Mouse (Mus musculus) A20 (cell line): ENCODE results near the gene Taok2.
"Not testable (repeated sequence)": the region's sequence is repeated elsewhere in the genome, so short reads cannot be mapped to it uniquely, and the experiment has no call there.

Experiments
- DNase-seq: peaks from one replicate; pipeline ENCODE4 v3.0.0-alpha.2; 2011; ENCODE audit warnings: low read depth, low spot score

The Taok2 gene

DNA sequence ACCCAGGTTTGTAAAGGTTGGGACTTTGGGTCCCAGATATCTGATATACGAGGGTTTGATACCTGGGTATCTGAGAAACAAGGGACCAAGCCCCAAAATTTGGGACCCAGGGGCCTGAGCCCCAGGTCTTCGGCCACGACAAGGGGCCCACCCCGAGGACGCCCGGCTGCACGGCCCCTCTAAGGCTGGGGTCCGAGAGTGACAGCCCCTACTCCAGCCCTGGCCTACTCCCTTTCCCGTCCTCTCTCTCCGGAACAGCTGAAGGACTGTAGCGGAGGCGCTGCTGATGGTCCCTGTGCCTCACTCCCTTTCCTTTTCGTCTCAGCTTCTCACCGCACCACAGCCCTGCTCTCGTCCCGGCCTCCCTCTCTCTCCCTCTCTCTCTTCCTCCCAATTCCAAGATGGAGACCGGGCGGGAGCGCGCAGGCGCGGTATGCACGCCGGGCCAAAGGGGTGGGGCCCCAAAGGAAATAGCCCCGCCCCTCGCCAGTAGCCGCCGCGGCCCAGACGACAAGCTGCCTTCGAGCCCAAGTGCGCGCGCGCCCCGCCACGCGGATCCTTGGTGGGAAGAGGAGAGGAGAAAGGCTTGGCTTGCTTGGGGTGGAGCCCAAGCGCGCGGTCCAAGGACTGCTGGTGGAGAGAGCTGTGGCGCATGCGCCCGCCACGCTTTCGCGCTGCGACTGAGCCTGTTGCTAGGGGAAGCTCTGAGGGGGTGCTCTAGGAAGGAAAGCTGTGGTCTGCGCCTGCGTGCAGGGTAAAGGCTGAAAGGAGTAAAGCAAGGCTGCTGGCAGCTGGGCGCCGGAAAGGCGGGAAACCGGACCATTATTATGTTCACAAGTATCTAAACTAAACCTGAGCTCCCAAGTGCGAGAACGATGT lies at the start of gene Taok2:
TSS of gene Taok2 (minus strand) at position 418 of the 879 bp plus-strand sequence.
- DNase-seq, result peak; percentile 98

DNA sequence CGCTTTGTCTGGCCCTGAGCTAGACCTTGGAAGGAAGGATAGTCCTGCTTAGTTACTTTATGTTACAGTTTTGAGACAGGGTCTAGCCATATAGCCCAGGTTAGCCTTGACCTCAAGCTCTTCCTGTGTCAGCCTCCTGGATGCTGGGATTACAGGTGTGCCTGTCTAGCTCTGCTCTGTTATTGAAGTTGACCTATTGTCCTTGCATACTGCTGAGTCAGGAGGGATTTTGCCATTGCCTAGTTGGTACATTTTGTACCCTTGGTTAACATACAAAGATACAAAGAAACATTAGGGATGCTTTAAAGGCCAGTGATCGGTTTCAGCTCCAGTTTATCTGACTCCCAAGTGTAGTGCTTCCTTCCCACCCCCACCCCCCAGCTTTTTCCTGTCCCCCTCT lies 48.1 kb upstream of the Taok2 start:
- no peak for DNase-seq

DNA sequence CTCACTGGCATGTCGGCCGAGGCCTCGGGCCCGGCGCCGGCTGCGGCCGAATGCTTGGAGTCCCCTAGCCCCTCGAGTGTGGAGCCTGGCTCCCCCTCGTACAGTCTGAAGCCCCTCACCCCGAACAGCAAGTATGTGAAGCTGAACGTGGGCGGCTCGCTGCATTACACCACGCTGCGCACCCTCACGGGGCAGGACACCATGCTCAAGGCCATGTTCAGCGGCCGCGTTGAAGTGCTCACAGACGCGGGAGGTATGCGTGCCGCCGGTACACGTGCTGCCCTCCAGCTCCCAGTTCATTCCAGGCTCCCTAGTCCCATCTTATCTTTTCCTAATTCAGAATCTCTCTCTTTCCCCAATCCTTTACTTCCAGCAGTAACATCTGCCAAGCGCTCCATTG lies 44.5 kb upstream of the Taok2 start:
- no peak for DNase-seq

DNA sequence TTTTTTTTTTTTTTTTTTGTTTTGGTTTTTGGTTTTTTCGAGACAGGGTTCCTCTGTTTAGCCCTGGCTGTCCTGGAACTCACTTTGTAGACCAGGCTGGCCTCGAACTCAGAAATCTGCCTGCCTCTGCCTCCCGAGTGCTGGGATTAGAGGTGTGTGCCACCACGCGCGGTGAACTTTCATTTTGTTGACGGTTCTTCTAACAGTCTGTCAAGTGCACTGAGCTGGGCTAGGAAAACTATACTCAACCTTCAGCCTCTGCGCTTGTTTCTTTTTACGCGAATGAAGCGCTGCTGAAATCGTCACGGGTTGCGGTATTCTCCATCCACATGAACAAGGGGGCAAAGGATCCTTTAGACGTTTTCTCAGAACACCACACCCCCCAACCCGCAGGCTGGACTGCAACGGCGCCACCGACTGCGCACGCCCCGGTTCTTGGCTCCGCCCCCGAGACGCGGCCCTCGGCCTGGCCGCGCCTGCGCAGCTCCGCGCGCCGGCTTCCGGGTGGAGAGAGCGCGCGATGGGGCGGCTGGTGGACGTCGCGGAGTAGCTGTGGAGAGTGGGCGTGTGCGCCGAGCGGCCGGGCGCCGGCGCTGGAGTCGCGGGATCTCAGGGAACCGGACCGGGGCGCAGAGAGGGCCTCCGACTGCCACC lies 44.0 kb upstream of the Taok2 start, which contains the start of gene Kctd13:
TSS of gene Kctd13 (plus strand) at position 496 of the 654 bp plus-strand sequence.
- DNase-seq, result peak; percentile 95

DNA sequence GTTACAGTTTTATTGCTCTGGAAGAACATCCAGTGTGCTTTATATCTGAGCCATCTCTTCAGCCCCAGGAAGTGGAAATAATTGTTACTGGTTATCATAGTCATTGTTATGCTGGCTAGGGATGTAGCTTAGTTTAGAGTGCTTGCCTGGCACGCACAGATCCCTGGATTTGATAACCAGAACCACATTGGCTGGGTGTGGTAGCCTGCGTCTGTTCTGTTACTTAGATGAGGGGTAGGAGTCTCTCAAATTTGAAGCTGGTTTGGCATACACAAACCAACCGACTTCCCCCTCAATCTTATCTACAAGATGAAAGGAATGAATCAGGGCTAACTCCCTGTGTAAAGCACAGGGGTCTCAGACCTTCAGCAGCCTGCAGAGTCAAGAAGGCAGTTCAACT lies 41.8 kb upstream of the Taok2 start:
- DNase-seq, result no peak

DNA sequence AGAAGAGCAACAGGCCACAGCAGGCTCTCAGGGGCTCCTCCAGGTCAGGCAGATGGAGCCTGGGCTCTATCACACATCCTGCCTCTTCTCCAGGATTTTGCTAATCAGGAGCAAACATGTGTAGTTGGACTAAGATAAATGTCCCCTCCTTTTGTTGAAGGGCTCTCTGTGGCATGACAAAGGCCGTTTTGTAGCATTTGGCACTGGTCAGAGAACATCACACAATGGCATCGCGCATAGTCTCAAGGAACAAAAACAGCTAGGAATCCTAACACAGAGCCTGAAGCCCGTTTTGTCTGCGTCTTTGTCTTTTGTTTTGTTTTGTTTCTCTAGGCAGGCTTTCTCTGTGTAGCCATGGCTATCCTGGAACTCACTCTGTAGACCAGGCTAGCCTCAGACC lies 39.5 kb upstream of the Taok2 start:
- DNase-seq, result no peak

DNA sequence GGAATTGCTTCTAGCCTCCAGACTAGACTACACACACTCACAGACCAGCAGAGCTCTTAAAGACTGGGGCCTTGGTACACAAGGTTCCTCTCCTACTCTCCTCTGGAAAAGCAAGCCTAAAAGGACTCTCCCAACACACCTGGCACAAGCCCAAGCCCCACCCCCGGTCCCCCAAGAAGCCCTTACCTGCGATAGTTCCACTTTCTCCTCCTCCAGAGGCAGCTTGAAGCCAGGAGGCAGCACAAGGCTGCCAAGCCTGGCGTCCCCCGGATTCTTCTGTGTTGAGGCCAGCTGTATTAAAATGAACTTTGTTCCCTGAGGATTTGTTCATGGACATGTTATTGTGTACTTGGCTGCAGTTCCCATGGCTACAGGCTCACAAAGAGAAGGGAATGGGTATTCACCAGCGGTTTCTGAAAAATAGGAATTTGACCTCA lies 38.1 kb upstream of the Taok2 start, which contains the start of gene Tmem219:
TSS of gene Tmem219 (minus strand) at position 294 of the 437 bp plus-strand sequence.
- no peak for DNase-seq

DNA sequence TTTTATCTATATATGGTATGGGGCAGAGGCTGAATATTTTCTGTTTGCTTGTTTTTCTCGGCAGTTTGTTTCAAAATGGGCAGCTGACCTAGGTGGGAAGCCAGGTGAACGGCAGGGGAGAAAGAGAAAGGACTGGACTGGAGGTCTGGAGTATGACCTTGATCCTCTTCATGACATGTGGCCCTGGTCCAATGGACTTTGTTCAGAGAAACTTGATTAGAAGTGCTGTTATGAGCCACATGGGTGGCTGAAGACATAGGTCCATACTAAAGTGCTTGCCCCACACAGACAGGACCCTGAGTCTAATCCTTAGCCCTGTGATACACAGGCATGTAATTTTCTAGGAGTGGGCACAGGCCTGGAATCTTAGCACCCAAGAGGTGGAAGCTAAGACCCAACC lies 37.1 kb upstream of the Taok2 start:
- no peak for DNase-seq

DNA sequence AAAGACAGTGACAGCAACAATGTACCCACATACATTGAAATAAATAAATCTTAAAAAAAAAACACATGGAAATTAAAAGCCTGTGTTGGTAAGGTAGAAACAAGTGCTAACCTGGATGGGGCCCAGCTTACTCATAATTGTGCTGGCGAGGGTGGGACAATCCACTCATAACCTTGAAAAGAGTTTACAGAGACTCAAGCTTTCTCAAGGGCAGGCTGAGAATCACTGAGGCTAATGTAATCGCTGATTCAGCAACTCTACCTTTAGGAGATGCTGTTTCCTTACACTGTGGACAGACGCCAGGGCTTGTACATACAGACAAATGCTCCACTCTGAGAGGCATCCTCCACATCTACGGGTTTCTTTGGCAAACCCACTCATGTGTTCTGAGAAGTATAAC lies 35.5 kb upstream of the Taok2 start:
- DNase-seq, result no peak

DNA sequence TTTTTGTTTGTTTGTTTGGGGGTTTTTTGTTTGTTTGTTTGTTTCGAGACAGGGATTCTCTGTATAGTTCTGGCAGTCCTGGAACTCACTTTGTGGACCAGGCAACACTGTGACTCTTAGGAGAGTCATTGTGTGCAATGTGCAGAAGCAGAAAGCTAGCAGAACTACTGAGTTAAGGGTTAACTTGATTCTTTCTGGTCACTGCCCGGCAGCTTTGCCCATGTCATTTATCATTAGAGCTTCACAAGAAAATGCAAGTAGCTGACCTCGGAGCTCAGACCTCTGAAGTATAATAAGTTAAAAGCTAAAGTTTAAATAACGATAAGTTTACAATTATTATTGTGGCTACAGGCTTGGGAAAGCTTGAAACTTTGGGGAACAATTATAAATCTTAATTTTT lies 33.9 kb upstream of the Taok2 start:
- DNase-seq, result not testable (repeated sequence)

DNA sequence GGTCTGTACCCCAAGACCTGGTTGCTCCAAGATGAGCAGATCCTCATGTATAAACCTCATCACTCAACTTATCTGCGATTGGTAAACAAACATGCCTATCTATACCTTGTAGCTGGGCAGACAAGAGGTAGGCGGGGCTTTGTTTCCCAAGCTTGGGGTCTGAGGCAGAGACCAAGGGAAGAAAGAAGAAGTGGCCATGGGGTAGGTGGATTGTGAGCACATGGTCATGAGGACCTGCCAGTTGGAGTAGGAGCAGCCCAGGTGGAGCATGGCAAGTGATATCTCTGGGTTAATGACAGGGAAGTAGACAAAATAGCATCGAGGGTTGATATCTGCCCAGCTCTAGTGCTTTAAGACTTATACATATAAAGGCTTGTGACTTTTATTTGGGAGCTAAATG lies 30.3 kb upstream of the Taok2 start:
- no peak for DNase-seq

DNA sequence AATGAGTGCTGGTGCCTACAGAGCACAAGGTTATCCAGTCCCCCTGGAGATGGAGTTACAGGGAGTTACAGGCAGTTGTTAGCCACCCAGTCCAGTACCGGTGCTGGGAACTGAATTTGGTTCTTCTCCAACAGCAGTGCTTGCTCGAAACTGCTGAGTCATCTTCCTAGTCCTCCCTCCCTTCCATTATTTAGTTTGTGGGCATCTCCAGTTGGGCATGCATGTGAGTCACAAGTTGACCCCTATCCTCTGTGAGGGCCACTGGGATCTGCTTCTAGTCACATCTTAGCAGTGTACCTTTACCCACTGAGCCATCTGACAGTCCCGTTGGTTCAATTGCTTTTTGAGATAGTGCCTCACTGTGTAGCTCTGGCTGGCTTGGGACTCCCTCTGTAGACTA lies 21.1 kb upstream of the Taok2 start:
- DNase-seq, result no peak

DNA sequence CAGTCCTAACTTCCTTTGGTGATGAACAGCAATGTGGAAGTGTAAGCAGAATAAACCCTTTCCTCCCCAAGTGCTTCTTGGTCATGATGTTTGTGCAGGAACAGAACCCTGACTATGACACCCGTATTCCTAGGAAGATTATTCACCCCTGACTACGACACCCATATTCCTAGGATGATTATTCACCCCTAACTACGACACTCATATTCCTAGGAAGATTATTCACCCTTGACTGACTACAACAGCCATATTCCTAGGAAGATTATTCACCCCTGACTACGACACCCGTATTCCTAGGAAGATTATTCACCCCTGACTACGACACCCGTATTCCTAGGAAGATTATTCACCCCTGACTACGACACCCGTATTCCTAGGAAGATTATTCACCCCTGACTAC lies 15.3 kb upstream of the Taok2 start:
- not testable (repeated sequence) for DNase-seq

DNA sequence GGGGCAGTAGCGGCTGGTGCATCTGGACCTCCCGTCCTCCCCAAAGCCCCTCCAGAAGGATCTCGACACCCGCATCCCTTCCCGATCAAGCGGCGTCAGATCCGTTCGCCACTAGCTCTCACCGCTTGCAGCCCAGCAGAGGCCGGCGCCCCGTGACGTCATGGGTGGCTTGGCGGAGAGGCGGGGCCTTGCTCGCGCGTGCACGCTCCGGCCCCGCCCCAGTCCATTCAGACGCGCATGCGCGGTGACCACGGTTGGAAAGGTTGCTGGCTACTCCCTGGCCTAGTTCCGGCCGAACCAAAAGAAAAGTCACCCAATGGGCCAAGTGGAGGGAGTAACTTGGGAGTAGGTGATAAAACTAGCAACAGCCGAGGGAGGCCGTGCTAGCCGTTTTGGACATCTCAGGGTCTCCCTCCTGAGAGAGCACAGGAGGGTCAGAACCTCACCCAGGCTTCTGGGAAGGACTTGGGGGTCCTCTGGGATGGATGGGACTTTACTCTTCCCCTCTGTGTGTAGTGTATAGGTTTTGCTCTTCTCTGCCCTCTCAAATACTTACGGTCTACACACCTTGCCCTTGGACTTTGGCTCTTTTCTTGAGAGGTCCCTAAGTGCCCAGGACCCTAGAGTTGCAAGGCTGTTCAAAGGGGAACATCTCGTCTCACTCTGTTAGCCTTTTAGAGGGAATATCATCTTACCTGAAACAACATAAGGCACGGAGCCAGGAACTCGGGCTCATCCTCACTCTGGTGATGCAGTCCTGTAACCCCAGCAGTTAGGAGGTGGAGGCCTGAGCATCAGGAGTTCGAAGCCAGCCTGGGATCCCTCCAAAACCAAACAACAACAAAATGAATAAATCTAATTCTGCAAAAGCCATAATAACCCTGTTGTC lies 13.8 kb upstream of the Taok2 start:
- DNase-seq, result peak; percentile 94

DNA sequence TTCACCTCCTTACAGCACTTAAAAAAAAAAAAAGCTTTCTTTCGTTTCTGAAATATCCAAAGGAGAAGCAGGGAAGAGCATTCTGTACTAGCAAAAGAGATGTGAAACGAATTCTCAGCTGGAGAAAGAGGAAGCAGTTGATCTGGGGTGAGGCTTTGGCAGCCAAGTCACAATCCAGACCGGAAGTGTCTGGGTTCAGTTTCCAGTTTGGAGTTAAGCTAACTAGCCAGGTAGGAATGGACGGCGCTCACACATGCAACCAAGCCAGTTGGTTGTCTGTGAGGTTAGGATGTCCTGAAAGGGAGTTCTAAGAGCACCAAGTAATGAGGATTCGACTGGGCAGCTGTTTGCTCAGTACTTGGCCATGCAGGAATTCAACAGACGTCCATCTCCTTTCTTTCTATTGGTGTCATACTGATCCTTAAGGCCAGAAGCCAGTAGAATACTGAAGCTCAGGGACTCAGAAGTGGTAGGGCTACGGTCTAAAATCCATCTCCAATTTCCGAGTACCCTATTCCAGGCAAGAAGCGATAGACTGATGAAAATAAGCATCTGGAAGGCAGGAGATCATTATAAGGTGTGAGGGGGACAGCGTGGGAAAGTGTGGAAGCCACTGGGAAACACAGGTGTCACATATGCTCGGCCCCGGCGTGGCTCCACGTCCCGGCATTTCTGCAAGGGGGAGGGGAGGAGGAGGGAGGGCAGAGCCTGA lies 13.0 kb upstream of the Taok2 start:
- peak; percentile 77 for DNase-seq

DNA sequence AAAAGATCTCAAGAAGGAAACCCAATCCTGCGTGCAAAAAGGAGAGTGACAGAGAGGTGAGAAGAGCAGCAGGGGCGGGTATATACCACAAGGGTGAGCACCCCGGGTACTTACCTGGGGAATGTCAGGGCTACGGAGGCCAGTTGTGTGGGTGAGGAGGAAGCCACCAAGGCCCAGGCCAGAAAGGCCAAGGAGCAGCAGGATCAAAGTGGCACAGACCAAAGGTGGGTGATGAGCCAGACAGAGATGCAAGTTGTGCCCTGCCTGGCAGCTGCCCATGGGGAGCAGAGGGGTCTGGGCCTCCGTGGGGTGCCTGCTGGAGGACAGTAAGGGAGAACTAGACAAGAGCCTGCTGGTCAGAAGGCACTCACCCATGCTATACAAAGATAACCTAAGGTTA lies 12.4 kb upstream of the Taok2 start:
- no peak for DNase-seq

DNA sequence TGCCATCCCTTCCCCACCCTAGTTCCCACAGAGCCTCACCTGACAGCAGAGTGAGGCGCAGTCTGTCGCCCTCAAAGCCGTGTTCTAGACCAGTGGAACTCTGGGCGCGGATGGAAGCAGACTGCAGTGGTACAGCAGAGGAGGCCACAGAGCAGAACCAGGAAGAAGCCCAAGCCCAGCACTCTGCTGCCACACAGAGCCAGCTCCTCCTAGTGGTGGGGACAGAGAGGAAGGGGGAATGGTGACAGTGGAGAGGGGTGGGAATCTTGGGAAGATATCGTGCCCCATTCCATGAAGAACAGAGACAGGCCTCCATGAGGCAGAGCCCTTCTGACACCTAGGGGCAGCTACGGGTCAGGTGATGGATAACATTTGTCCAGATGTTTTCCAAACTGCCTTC lies 4.3 kb upstream of the Taok2 start:
- DNase-seq, result peak; percentile 72

DNA sequence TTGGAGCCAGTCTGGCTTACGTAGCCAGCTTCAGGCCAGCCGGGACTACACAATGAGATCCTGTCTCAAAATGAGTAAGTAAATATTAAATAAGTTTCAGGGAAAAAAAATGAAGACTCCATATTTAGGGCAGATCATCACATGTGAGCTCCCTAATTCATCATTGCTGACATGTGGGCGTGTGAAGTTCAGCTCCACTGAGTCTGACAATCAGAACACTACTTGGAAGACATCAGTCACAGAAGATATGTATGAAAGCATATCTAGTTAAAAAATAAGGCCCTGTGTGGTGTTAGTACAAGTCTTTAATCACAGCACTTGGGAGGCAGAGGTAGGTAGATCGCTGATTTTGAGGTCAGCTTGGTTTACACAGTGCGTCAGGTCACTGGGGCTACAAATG lies 2.8 kb upstream of the Taok2 start:
- DNase-seq, result peak; percentile 90

DNA sequence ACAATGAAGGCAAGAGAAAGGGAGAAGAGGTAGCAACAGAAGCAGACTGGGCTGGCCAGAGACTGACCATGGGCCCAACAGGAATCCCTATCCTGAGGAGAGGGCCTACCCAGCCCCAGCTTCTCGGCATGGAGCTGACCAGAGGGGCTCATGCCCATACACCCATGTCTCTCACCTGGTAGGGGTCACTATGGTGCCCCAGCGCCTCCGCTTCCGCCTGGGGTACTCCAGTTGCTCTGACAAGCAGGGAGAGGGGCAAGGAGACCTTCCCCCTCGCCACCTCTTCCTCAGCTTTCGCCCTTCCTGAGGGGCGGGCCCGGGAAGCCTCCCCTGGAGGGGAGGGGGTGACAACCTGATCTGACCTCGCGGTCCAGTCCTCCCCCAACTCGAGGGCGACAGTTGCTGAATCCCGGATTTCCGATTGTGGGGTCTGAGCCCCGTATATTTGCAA lies 747 bp downstream of the Taok2 start:
- peak; percentile 51 for DNase-seq

DNA sequence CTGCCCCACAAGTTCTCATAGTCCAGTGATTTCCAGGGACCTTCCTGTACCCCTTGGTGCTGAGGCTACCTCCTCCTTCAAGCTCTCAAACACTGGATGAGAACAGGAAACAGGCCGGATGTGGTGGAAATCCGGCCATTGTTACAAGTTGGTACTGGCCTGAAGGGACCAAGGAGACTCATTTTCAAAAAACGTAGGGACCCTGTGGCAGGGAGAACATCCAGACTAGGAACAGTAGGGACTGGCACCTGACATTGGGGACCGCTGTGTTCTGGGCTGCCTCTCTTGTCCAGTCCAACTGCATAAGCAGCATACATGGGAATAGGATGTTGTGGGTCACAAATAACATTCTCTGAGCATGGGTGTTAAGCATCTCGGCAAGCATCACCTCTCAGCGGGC lies 3.5 kb downstream of the Taok2 start:
- DNase-seq, result no peak

DNA sequence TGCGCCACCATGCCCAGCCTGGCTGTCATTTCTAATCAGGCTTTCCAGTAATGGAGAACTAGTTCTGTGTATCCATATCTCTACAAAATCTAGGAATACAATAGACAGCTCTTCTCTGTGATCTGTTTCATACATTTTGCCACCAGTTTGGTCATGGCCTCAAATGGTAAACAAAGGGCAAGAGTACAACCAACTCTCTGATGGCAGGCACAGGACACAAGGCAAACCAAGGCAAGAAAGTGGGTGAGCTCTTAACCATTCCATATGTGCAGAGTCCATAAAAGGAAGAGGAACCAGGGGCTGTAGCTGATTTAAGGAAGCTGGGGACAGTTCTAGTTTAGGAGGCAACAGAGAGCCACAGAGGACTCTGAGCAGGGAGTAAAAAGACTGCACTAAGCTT lies 7.3 kb downstream of the Taok2 start:
- DNase-seq, result no peak
